Mouse (Mus musculus): ENCODE data around the gene Ints2. TPM values are rescaled to one million over a fixed set of nuclear protein-coding genes. Genes with fewer than 3 reads are reported as not detected.

The Ints2 gene
- polyA plus RNA-seq, 1 experiment from 2014 or later = 53.4 TPM

Other genes with a start within 250 kb of the Ints2 start
- gene Brip1, start 56.4 kb downstream of the Ints2 start, polyA plus RNA-seq (2016; fragmentation: Nextera tagmentation; extraction: Ambion mirVana) = 9.3 and 9.8 TPM in 2 replicates
- 14.8 and 16.4 TPM in 2 replicates for gene Med13, start 100.0 kb upstream of the Ints2 start, polyA plus RNA-seq (2016; fragmentation: Nextera tagmentation; extraction: Ambion mirVana)
- gene Rnft1, start 227.1 kb upstream of the Ints2 start, polyA plus RNA-seq (2016; fragmentation: Nextera tagmentation; extraction: Ambion mirVana) = 19.4 and 22.6 TPM in 2 replicates